Mouse (Mus musculus) lung, adult 2 months (tissue): ENCODE measurements around the gene Hcar2.

ENCODE experiments used
- CTCF ChIP-seq: fragments of 200-500 bp; IDR thresholded peaks from 2 replicates; pipeline ENCODE4 v1.5.1; 2011; ENCODE audit warnings: mild to moderate bottlenecking, low read length, control low read depth; ENCODE audit not compliant: insufficient read depth
- POLR2A ChIP-seq: fragments of 200-500 bp; IDR thresholded peaks from 2 replicates; pipeline ENCODE4 v1.6.1; 2011; ENCODE audit warnings: low read depth, mild to moderate bottlenecking, control low read depth, low read length, borderline replicate concordance; ENCODE audit errors: extremely low read depth

DNA sequence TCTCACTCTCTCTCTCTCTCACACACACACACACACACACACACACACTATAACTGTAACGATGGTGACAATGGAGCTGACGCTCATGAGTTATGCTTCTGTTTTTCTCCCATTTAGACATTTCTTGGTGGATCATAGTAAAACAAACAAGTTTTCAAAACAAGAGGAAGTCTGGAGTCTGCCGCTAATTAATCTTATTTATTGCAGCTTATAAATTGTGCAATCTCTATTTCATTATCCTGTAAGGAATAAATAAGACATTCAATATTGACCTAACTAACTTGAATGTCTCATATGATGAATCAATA is 44.1 kb downstream of the Hcar2 start:
- TF ChIP-seq POLR2A (no peak), CTCF (no peak)
